Mouse (Mus musculus) right cerebral cortex, adult 2 months (tissue): ENCODE measurements around the gene Nsg2.
A peak's percentile ranks its signal among the peaks of the same experiment; 100 is the strongest.

Experiments
- DNase-seq, 2 experiments: peaks; one replicate each; pipeline ENCODE4 v3.0.0; 2021 to 2022; ENCODE audit warnings: low spot score in 2 of 2

The Nsg2 gene

GRCm38 (mm10) chr11:32011867-32012603 lies 11.8 kb downstream of the Nsg2 start:
- DNase-seq = peak; percentile 60 to 63

- no peak for DNase-seq
These were observed 12.8 kb downstream of the Nsg2 start for GRCm38 (mm10) chr11:32013014-32013427.

- no peak for DNase-seq
These were observed 13.3 kb downstream of the Nsg2 start for GRCm38 (mm10) chr11:32013561-32013960.

GRCm38 (mm10) chr11:32018201-32018600 lies 17.9 kb downstream of the Nsg2 start:
- DNase-seq = no peak

GRCm38 (mm10) chr11:32020031-32020965 lies 20.0 kb downstream of the Nsg2 start:
- DNase-seq = peak; percentile 58 to 69

DNA sequence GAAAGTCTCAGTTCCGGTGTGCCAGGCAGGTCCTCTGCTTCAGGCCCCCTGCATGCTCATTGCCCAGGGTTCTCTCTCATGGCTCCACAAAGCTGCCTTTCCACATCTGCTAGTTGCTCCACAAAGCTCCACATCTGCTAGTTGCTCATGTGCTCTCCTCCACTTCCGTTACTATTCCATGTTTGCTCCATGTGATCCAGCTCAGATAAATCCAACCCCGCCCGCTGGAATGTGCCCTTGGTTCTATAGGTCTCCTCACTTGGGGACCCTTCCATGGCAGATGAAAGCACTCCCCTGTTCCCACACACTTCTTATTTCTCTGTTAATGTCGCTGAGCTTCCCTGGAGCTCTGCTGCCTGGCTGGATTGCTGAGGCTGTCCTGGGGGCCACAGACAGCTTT lies 26.4 kb downstream of the Nsg2 start:
- DNase-seq = no peak

- DNase-seq = peak; percentile 58 to 65
These were observed 27.4 kb downstream of the Nsg2 start for GRCm38 (mm10) chr11:32027474-32028342.

- DNase-seq = no peak
These were observed 28.3 kb downstream of the Nsg2 start for GRCm38 (mm10) chr11:32028605-32029004.

GRCm38 (mm10) chr11:32029356-32029755 lies 29.1 kb downstream of the Nsg2 start:
- DNase-seq = no peak

- DNase-seq = no peak
These were observed 31.1 kb downstream of the Nsg2 start for GRCm38 (mm10) chr11:32031396-32031795.

DNA sequence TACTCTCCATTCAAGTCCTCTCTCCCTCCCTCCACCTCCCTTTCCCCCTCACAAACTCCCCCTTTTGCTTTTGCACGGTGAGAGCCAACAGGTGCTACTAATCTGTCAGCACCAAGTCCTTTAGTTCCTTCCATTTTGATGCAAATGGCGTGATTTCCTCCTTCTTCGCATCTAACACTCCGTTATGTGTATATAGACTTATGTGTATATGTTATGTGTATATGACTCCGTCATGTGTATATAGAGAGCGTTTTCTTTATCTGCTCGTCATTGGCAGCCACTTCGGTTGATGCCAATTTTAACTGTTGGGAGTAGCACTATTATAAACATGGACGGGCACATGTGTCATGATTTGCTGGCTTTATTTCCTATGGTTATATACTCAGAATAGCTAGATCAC lies 31.8 kb downstream of the Nsg2 start:
- DNase-seq = no peak

DNA sequence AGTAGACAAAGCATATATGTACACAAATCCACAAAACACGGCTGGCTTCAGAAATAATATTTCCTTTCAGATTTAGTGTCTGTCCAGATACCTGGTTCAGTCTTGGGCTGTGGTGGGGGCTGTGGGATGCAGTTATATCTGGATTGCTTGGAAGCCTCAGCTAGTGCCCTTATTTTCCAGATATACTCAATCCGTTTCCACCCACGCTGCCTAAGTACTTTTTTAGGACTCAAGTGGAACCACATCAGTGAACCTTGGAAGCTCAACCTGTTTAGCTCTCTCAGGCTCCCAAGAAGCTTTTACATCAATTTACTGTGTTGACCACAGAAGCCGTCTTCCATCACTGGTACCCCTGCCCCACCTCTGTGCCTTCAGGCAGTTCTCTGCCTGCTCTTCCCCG lies 35.6 kb downstream of the Nsg2 start:
- peak in 1 of 2 experiments; percentile 41 for DNase-seq

- no peak for DNase-seq
These were observed 39.4 kb downstream of the Nsg2 start for GRCm38 (mm10) chr11:32039656-32040055.

DNA sequence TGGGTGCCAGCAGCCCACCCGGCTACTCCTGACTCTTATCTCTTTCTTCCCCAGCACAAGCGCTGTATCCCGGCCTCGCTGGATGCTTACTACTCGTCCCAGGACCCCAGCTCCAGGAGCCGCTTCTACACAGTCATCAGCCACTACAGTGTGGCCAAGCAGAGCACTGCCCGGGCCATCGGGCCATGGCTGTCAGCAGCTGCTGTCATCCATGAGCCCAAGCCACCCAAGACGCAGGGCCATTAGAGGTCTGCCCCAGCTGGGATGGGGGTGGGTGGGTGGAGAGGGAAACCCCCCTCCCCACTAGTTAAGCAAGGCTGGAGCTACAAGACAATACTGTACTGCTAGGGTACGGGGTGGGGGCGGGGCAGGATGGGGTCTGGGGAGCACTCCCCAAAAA lies 57.1 kb downstream of the Nsg2 start:
- no peak for DNase-seq

DNA sequence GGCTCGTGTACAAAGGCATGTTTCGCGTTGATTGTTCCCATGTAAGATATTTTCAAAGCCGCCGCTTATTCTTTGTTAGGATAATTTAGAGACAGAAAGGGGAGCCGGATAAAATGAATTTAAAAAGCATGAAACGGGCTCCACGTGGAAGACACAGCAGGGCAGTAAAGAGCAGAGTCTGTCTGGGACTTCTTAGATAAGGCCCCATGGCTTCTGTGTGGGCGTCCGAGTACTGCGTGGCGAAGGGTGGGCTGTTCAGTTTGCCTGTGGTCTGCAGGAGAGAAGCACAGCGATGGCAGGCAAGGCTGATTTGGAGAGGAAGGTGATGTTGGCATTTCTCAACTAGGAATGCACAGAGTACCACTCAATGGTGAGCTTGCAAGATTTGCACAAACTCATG lies 57.6 kb downstream of the Nsg2 start:
- no peak for DNase-seq

DNA sequence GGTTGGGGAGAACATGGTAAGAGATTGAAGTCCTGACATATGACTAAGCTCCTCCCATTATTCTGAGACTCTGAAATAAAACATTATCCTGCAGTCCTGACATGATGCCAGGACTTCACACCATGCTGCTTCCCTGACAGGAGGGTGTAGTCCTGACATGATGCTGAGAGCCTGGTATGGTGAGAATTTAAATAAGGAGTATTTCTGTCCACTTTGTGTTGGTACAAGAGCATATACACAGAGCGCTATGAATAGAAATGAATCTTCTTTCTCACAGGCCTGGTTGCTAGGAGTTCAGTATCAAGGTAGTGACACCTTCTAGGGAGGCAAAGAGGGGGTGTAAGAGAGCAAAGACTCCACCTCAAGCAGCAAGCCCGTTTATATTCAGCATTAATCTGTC lies 60.8 kb downstream of the Nsg2 start:
- no peak for DNase-seq

- peak; percentile 65 to 71 for DNase-seq
These were observed 61.6 kb downstream of the Nsg2 start for GRCm38 (mm10) chr11:32061874-32062273.

DNA sequence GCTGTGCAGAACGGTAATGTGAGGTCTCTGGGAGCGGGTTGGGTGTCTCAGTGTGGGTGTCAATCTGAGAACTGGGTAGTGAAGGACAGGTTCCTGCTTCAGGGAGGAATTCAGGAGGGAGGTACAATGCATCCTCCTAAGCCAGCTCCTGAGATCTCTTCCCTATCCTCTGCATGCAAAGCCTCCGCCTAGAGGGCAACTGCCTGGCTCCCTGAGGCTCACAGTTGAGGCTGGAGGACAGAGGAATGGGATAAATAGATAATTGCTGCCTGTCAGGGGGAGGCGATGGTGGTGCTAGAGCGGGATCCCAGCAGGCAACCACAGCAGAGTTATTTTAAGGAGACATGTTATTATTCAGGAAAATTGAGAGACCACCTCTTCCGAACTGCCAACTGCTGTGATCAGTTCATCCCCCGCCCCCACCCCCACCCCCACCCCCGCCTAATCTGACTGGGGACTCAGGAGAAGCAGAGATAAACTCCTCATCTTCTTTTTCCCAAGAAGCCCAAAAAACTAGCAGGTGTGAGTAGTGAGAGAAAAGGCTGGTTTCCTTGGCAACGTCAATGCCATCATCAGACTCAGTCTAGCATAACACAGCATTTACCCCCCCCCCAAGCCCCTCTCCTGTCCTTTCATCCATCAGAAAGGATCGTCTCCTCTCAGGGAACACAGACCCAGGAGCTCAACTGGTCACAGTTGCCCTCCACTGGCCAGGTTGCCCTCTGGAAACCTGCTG lies 63.7 kb downstream of the Nsg2 start:
- DNase-seq = no peak

DNA sequence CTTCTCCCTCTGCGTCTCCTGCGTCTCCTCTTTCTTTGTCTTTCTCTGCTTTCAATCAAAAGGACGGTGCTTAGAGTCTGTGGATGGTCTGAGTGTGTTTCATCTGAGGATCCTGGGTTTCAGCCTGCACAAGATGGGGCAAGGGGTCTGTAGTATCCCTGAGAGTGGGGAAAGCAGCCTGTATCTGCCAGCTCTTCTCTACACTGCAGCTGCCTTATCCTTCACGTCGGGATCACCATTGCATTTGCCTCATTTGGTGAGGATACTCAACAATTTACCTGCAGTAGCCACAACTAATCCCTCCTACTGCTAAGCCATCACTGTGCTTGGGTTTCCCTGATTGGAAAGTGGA lies 64.2 kb downstream of the Nsg2 start:
- DNase-seq = no peak

DNA sequence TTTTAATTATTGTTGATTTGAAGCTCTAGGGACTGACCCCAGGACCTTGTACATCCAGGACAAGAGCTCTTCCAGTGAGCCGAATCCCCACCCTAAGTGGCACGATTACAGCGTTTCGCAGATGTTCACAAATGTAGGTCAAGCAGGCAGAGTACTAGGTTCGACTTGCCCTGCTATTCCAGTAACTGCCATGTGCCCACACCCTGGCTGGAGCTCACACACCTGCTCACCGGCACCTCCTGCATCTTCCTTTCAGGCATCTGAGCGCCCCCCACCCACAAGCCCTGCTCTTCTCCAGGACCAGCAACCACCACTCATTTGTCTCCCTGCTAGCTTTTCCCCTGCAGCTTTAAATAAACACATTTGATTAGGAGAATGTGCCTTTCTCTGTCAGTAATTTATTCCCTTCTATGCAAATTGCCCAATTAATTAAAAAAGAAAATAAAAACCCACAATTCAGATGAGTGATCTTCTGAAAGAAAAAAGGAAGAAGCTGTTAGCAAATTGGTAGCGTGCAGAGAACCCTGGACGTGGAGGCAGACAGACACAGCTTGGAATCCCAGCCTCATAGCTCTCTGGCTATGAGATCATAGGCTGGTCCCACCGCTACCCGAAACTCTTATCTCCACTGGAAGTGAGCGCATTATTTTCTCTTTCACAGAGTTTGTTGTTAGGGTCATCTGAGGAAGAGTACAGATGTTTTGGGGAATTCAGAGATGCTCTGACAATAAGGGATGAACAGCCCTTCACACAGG lies 68.7 kb downstream of the Nsg2 start:
- no peak for DNase-seq

- no peak for DNase-seq
These were observed 74.9 kb downstream of the Nsg2 start for GRCm38 (mm10) chr11:32075163-32075562.
